Mouse (Mus musculus): ENCODE data around the gene Fkbp10. TPM values are rescaled to one million over a fixed set of nuclear protein-coding genes. Genes with fewer than 3 reads are reported as not detected.

The Fkbp10 gene
- polyA plus RNA-seq, 1 experiment from 2014 or later: 15.5 TPM

GRCm38 (mm10) chr11:100386586-100386985 lies 28.9 kb upstream of the Fkbp10 start:
- Histone ChIP-seq H3K9ac (no peak overlapping the region), H3K36me3 (ENCODE audit: poor library complexity, severe bottlenecking) (peaks cover 40% of the 10 kb centered on the region), H3K4me1 (peaks cover 6% of the 10 kb centered on the region), H3K27ac (no peak overlapping the region), H3K9me3 (replicated peaks) (no peaks in the 10 kb centered on the region), H3K27me3 (no peaks in the 10 kb centered on the region), H3K4me3 (no peak overlapping the region), H3K4me2 (no peak overlapping the region)
- ATAC-seq: no peak
- WGBS: 50% methylated on average over 5 of the region's 5 CpGs

DNA sequence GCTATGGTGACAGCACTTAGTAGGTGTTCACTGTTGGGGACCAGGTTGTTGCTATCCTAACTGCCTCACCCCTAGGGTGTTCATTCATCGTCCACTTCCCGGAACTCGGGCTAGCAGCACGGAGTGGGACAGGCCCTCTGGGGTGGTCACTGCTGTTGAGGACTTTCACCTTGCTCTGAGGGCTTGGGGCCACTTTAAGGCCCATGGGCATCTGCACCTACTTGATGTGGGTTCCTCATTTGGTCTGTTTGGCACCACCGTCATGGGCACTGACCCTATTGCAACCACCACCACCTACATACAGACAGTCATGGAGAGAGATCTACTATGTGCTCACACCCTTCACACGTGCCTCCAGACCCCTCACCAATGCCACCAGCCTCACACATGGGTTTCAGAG lies 28.4 kb upstream of the Fkbp10 start:
- Histone ChIP-seq H3K27me3 (no peaks in the 10 kb centered on the region), H3K27ac (no peak overlapping the region), H3K4me2 (no peak overlapping the region), H3K9ac (no peak overlapping the region), H3K4me1 (peaks cover 6% of the 10 kb centered on the region), H3K4me3 (no peak overlapping the region), H3K36me3 (ENCODE audit: poor library complexity, severe bottlenecking) (peaks cover 35% of the 10 kb centered on the region), H3K9me3 (replicated peaks) (no peaks in the 10 kb centered on the region)
- WGBS: 89% methylated on average over 6 of the region's 6 CpGs
- no peak for ATAC-seq

- H3K36me3 ChIP-seq (ENCODE audit: poor library complexity, severe bottlenecking): peaks cover 28% of the 10 kb centered on the region
- WGBS: 63% methylated on average over 14 of the region's 14 CpGs
- 0 out of 2 replicates have a peak, but pooled peaks have one; percentile 16 for ATAC-seq
- peaks cover 6% of the 10 kb centered on the region for H3K4me1 ChIP-seq
- no peaks in the 10 kb centered on the region for H3K9me3 ChIP-seq (replicated peaks)
- no peak overlapping the region for H3K9ac ChIP-seq
- no peak overlapping the region for H3K4me2 ChIP-seq
- H3K4me3 ChIP-seq: no peak overlapping the region
- no peaks in the 10 kb centered on the region for H3K27me3 ChIP-seq
- no peak overlapping the region for H3K27ac ChIP-seq
Measured at GRCm38 (mm10) chr11:100387589-100388375, 27.7 kb upstream of the Fkbp10 start.

DNA sequence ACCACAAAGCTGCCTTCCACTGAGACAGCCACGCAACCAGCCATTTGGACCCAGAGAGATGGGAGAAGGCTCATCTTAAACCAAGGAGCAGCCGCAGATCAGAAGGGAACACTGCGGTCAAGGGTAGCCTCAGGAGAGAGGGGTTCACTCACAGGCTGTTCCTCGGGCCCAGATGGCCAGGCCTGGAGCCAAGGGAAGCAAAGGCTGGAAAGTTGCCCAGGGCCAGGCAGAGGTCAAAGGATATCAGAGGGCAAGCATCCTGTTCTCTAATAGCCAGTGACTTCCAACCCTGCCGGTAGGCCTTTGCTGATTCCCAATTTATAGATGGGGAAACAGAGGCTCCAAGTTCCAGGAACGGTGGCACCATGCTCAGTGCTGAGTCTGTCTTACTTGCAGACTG lies 26.9 kb upstream of the Fkbp10 start:
- Histone ChIP-seq H3K4me3 (no peak overlapping the region), H3K27ac (no peak overlapping the region), H3K4me2 (no peak overlapping the region), H3K36me3 (ENCODE audit: poor library complexity, severe bottlenecking) (peaks cover 20% of the 10 kb centered on the region; the same call in 1 of the 2 replicates), H3K9ac (no peak overlapping the region), H3K27me3 (no peaks in the 10 kb centered on the region), H3K9me3 (replicated peaks) (no peaks in the 10 kb centered on the region), H3K4me1 (peaks cover 6% of the 10 kb centered on the region)
- no peak for ATAC-seq
- WGBS: 92% methylated on average over 6 of the region's 6 CpGs

DNA sequence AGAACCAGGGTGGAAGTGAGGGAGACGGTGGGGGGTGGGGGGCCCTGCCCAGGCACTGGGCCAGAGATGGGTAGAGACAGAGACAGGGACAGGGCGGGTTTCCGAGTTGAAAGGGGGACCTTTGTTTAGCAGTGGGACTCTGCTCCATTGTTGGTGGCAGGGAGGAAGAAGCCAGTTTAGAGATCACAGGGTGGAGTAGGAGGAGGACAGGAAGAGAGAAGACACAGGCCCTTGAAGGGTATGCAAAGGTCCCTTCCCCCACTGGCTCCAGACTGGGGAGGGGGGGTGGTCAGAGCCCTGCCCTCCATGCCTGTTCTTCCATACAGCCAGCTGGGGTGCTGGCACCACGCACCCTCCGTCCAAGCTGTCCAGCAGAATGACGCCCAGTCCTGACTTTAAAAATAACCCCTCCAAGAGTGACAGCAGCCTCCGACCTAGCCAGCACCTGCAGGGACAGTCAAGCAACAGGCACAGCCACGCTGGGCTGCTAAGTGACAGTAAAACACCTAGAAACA lies 25.5 kb upstream of the Fkbp10 start:
- H3K27ac ChIP-seq: no peak overlapping the region
- H3K27me3 ChIP-seq: peaks cover 2% of the 10 kb centered on the region
- no peak overlapping the region for H3K4me2 ChIP-seq
- WGBS: 49% methylated on average over 8 of the region's 8 CpGs
- ATAC-seq: no peak
- no peaks in the 10 kb centered on the region for H3K9me3 ChIP-seq (replicated peaks)
- peaks cover 8% of the 10 kb centered on the region; the same call in 1 of the 2 replicates for H3K36me3 ChIP-seq (ENCODE audit: poor library complexity, severe bottlenecking)
- no peak overlapping the region for H3K9ac ChIP-seq
- H3K4me3 ChIP-seq: no peak overlapping the region
- H3K4me1 ChIP-seq: peaks cover 7% of the 10 kb centered on the region

DNA sequence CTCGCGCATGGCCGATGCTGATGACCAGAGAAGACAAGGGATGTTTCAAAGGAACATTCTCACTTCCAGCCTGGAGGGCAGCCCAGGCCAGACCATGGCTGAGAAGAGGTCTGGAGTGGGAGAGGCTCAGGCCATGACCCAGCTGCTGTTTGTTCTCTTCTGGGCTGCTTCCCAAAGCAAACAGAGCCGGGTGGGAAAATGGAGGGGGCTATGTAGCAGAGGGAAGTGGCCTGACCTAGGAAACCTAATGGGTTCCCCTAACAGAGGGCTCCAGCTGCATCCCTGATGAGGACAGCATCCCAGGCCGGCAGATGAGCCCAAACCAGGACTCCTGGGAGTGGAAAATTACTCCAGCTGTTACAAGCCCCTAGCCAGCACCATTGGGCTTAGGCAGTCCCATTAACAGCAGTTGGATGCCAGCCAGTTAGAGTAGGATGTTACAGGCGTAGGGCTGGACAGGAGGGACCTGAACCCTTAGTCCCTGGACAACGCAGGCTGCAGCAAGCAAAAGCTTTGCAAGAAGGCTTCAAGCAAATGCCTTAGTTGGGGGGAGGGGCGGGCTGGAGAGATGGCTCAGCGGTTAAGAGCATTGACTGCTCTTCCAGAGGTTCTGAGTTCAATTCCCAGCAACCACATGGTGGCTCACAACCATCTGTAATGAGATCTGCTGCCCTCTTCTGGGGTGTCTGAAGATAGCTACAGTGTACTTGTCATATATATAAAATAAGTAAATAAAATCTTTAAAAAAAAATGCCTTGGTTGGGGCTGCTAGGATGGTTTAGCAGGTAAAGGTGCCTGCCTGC lies 24.2 kb upstream of the Fkbp10 start:
- H3K27ac ChIP-seq: no peak overlapping the region
- WGBS: 67% methylated on average over 9 of the region's 9 CpGs

GRCm38 (mm10) chr11:100391884-100392345 lies 23.6 kb upstream of the Fkbp10 start:
- Histone ChIP-seq H3K36me3 (ENCODE audit: poor library complexity, severe bottlenecking) (no peaks in the 10 kb centered on the region), H3K27me3 (peaks cover 21% of the 10 kb centered on the region), H3K9ac (no peak overlapping the region; the same call in 1 of the 2 replicates), H3K9me3 (replicated peaks) (no peaks in the 10 kb centered on the region), H3K4me2 (no peak overlapping the region), H3K4me1 (peaks cover 26% of the 10 kb centered on the region), H3K27ac (no peak overlapping the region), H3K4me3 (no peak overlapping the region)
- 65% methylated on average over 7 of the region's 7 CpGs for WGBS
- no peak for ATAC-seq

More for the DNA sequence above, 24.2 kb upstream of the Fkbp10 start:
- Histone ChIP-seq H3K4me1 (peaks cover 20% of the 10 kb centered on the region), H3K9ac (no peak overlapping the region), H3K4me2 (no peak overlapping the region), H3K9me3 (replicated peaks) (no peaks in the 10 kb centered on the region), H3K36me3 (ENCODE audit: poor library complexity, severe bottlenecking) (no peaks in the 10 kb centered on the region), H3K27me3 (peaks cover 15% of the 10 kb centered on the region), H3K4me3 (no peak overlapping the region)
- ATAC-seq: no peak

DNA sequence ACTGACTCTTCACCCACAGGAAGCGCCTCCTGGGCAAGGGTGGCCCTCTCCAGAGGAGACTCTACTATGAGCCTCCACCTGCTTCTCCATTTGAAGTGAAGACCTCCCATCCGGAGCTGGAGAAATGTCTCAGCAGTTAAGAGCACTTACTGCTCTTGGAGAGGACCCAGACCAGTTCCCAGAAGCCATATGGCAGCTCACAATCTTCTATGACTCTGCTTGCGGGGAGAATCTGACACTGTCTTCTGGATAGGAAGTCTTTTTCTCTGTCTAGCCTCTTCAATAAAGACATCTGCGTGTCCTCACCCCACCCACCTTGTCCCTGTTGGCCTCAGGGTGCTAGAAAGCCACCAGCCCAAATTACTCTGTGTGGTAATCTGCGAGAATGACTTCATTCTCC lies 22.5 kb upstream of the Fkbp10 start:
- Histone ChIP-seq H3K4me3 (no peak overlapping the region), H3K36me3 (ENCODE audit: poor library complexity, severe bottlenecking) (no peaks in the 10 kb centered on the region), H3K9ac (no peak overlapping the region), H3K27me3 (peaks cover 25% of the 10 kb centered on the region), H3K4me1 (peaks cover 28% of the 10 kb centered on the region), H3K27ac (no peak overlapping the region), H3K9me3 (replicated peaks) (no peaks in the 10 kb centered on the region), H3K4me2 (no peak overlapping the region)
- 86% methylated on average over 5 of the region's 5 CpGs for WGBS
- ATAC-seq: no peak

- Histone ChIP-seq H3K36me3 (ENCODE audit: poor library complexity, severe bottlenecking) (no peaks in the 10 kb centered on the region), H3K4me3 (no peak overlapping the region), H3K27me3 (peaks cover 25% of the 10 kb centered on the region), H3K4me1 (peaks cover 28% of the 10 kb centered on the region), H3K9ac (no peak overlapping the region), H3K9me3 (replicated peaks) (no peaks in the 10 kb centered on the region), H3K27ac (no peak overlapping the region), H3K4me2 (no peak overlapping the region)
- no peak for ATAC-seq
- WGBS: 82% methylated on average over 7 of the region's 7 CpGs
Measured at GRCm38 (mm10) chr11:100393733-100394132, 21.8 kb upstream of the Fkbp10 start.

DNA sequence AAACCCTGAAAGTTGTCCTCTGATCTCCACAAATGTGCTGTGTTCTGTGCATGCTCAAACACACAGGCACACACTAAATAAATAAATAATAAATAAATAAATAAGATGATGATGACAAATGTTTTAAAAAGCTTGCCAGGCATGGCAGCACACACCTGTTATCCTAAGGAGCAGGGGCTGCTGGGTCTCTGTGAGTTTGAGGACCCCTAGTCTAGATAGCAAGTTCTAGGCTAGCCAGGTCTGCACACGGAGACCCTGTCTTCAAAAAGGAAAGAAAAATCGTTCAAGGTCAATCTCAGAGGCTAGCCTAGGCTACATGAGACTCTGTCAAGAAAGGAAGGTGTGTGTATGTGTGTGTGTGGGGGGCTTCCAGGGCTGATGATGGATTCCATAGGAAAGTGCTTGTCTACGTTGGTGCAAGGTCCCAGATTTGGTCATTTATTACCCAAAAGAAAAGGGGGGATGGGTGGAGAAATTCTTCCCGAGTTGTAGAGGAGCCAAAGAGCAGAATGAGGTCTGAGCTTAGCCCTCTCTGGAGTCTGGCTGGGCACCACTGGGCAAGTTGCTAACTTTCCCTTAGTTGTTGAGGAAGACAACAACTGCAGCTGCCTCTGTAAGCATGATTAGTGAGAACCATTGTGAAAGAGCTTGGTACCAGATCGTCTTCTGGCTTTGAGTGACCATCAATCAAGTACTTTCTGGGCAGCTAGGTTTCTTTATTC lies 21.0 kb upstream of the Fkbp10 start:
- H3K4me1 ChIP-seq: peaks cover 28% of the 10 kb centered on the region
- no peak overlapping the region for H3K9ac ChIP-seq
- H3K4me2 ChIP-seq: 0 out of 2 replicates have a peak overlapping the region, but pooled peaks have one; percentile 66
- no peak overlapping the region for H3K27ac ChIP-seq
- H3K36me3 ChIP-seq (ENCODE audit: poor library complexity, severe bottlenecking): no peaks in the 10 kb centered on the region
- H3K4me3 ChIP-seq: no peak overlapping the region
- no peaks in the 10 kb centered on the region for H3K9me3 ChIP-seq (replicated peaks)
- WGBS: 78% methylated on average over 5 of the region's 5 CpGs
- peaks cover 25% of the 10 kb centered on the region for H3K27me3 ChIP-seq
- no peak for ATAC-seq

- Histone ChIP-seq H3K27me3 (peaks cover 31% of the 10 kb centered on the region), H3K9me3 (replicated peaks) (no peaks in the 10 kb centered on the region), H3K4me3 (peak overlapping the region; percentile 62; the same call in 1 of the 2 replicates), H3K9ac (no peak overlapping the region), H3K4me1 (peaks cover 23% of the 10 kb centered on the region), H3K36me3 (ENCODE audit: poor library complexity, severe bottlenecking) (no peaks in the 10 kb centered on the region), H3K27ac (no peak overlapping the region), H3K4me2 (peak overlapping the region; percentile 66)
- 42% methylated on average over 11 of the region's 11 CpGs for WGBS
- ATAC-seq: no peak
Measured at GRCm38 (mm10) chr11:100395200-100395599, 20.3 kb upstream of the Fkbp10 start.
